Mouse (Mus musculus) ovary, adult 18-20 months (tissue): ENCODE data around the gene Avpr2.

ENCODE experiments used
- DNase-seq: peaks from one replicate; pipeline ENCODE4 v3.0.0; 2022; ENCODE audit warnings: low spot score, mixed read lengths

Avpr2 gene

DNA sequence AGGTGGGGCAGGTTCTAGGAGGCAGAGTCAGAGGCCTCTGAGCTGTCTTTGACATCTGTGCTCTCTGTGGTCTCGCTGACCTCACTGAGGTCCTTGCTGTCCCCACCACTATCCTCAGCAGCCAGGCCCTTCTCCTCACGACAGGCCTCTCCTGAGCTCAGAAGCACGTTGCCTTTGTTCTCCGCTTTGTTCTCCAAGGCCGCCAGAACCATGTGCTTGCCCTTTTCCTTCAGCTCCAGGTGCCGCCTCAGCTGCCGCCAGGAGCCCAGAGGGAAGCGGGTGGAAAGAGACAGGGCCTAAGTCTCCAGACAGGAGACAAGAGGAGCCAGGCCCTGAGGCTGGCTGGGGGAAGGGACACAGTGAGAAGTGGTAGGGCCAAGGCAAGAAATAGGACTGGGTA lies 25.0 kb downstream of the Avpr2 start:
- no peak for DNase-seq

DNA sequence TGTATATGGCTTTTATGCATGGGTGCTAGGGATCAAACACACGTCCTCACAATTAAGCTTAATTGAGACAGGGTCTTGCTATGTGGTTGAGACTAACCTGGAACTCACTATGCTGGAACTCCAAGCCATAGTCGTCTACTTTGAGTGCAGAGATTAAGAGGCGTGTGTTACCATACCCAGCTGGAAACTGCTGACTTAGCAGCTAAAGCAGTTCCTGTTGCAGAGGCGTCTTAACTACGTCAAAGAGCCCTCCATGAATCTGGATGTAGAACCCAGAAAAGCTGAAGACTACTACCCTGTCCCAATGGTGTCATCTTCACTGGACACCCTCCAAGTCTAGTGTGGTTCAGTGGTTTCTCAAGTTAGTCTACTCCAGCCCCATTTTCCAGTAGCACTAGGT lies 26.7 kb downstream of the Avpr2 start:
- DNase-seq: no peak

DNA sequence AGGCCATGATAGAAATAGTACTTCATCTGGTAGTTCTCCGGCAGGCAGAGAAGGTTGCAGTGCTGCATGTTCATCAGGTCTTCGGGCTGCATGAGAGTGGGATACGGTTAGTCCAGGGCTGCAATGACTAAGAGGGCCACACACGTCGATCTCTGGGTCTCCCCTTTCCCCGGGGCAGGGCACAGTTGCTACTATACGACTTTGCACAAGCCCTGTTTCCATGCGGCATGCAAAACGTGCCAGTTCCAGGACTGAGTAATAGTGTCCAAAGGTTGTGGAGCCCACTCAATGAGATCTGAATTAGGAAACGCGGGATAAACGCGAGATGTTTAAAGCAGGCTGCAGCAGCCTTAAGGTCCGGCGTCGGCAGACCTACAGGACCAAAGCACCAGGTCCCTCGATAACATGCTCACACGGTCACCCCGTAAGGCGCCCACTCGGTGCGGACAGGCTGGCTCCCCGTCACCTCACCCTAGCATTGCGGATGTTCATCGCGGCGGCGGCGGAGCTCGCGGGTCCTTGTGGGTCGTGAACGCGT lies 29.5 kb downstream of the Avpr2 start:
- DNase-seq: no peak

DNA sequence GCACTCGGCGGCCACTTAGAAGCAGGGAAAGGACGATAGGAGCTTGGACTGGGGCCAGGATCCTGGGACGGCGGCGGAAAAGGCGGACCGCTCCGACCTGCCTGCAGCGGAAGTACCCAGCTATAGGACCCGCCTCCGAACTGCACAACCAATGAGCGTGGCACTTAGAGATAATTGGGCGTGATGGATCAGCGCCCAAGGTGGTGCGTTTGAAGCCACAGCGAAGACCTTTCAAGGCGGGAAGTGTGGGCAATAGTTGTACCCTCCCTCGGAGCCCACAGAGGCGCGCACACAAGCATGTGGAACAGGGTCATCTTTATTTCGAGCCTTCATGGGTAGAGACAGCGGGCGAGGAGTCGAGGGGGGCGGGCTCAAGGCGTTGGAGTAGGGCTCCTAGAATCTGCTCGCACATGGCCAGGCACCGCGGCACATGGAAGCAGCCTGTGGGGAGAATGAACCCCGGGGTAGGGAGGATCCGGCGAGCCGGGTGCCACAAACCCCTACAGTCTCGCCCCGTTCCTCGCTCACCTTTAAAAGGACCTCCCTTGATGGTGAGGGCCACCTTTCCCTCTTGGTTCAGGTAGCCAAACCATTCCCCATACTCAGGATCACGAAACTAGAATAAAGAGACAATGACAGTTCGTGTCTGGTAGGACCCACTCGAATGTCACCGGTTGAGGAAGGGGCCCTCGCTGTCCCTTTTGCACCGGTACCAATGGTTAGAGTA lies 30.1 kb downstream of the Avpr2 start, which contains the start of the genes Arhgap4 and Naa10:
Arhgap4 (minus strand) TSS at position 48 of the 727 bp plus-strand sequence.
Naa10 (minus strand) TSS at position 122 of the 727 bp plus-strand sequence.
- peak; percentile 84 for DNase-seq

DNA sequence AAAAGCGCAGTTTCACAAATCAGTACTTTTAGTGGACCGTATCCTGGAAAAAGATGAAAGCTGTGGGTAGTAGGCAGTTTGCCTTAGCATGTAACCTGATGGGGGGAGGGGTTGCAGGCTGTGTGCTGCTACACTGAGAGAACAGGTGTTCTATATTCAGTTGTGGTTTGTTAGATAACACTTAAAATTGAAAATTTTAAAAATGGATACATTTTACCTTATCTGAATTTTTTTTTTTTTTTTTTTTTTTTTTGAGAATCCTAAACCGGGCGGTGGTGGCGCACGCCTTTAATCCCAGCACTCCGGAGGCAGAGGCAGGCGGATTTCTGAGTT lies 30.6 kb downstream of the Avpr2 start:
- DNase-seq: no peak

DNA sequence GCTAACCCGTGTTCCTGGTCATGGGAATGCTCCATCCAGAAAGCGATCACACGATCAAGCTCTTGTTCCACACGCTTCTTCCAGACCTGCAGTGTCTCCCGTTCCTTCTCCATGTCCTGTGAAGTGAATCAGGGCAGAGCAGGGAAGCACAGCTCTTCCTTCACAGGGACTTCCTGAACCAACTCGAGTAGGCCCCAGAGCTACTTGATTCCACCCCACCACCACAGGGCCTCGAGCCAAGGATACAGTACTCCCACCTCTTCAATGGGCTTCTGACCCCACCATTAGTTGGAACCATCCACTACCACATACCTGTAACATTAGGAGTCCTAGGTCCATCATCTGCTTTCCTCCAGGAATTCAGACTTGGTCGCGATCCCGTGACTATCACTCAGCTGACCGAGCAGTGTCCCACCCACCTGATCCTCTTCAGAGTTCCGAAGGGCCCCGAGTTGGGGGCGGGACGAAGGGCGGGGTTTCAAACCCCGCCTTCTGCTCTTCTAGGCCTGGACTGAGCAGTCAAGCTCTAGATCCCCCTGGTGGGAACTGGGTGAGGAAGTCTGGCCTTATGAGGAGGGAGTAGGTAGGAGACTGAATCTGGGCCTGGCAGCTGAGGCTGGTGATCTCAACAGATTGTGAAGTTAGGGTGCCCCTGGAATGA lies 38.6 kb downstream of the Avpr2 start, which contains the start of gene Renbp:
Renbp (minus strand) TSS at position 449 of the 661 bp plus-strand sequence.
- DNase-seq: peak; percentile 70

DNA sequence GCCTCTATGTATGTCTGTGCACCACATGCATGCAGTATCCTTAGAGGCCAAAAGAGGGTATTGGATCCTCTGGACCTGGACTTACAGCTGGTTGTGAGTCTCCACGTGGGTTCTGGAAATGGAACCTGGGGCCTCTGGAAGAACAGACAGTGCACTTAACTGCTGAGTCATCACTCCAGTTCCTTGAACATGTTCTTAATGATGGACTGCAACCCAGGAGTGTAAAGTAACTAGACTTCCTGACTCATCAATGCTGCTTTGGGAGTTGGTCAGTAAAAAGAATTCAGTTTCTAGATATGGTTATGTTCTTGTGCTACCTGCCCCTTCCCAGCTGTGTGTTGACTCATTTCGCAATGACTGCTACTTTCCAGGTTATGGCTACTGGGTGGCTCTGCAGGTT lies 40.0 kb downstream of the Avpr2 start:
- DNase-seq: no peak

DNA sequence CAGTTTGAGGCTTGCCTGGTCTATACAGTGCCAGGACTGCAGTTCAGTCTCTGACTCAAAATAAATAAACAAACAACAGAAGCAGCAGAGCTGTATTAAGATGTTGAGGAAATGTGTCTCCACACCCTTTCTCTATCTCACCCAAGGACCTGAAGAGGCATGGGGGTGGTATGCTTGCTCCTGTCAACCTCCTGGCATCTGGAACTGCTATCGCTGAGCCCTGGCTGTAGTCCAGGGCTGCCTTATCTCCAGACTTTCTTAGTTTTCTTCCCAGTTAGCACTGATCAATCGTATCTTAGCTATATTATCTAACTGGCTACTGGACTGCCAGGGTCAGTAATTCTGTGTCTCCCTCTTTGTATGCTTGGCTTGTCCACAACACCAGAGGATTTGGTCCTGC lies 50.0 kb downstream of the Avpr2 start:
- DNase-seq: no peak

DNA sequence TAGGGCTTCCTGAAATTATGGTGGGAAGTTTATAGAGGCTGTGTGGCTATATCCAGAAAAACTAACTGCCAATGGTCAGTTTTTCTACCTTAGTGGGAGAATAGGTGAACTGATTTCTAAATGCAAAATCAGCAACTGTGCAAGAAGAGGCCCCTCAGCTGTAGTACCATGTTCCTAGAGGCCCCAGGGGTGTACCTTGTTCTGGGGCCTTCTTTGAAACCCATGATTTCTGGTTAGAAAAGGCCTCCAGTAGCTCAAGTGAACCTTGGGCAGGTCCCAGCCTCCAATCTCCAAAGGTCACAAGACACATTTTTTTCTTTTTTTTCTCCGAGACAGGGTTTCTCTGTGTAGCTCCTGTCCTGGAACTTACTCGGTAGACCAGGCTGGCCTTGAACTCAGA lies 50.4 kb downstream of the Avpr2 start:
- no peak for DNase-seq
